Mouse (Mus musculus): ENCODE measurements around the gene Olfr1024.

Gene Olfr1024

DNA sequence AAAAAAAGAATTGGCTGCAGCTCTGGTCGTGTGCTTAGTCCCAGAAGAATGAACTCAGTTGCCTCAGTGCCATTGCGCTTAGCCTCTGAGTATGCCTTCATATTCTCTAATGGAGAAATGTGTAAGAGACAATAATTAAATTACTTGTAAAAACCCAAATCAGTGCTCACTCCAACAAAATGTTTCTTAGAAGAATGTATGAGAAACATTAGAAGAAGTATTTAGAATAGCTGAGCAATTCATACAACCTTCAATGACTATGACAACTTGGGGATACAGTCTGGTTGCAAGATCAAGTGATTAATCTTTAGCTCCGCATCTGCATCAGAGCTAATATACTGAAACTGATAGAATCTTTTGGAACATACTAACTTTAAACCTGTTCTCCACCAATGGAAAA is at the start of gene Olfr1024:
Gene Olfr1024, minus strand, starts transcription at position 101 of the 400 bp plus-strand sequence.
- no peak for DNase-seq

GRCm38 (mm10) chr2:85950137-85950536 is 45.3 kb upstream of the Olfr1024 start, which contains the start of gene Olfr1028:
Gene Olfr1028 (plus strand): TSS chr2:85950437.
- DNase-seq, result no peak

GRCm38 (mm10) chr2:85921258-85921657 is 16.4 kb upstream of the Olfr1024 start, which contains the start of gene Olfr1026:
Gene Olfr1026 (plus strand): TSS chr2:85921558.
- no peak for DNase-seq

GRCm38 (mm10) chr2:85914893-85915292 is 10.0 kb upstream of the Olfr1024 start, which contains the start of gene Olfr1025-ps1:
Gene Olfr1025-ps1 (plus strand): TSS chr2:85915193.
- no peak for DNase-seq

GRCm38 (mm10) chr2:85913197-85913596 is 8.3 kb upstream of the Olfr1024 start:
- DNase-seq, result no peak

DNA sequence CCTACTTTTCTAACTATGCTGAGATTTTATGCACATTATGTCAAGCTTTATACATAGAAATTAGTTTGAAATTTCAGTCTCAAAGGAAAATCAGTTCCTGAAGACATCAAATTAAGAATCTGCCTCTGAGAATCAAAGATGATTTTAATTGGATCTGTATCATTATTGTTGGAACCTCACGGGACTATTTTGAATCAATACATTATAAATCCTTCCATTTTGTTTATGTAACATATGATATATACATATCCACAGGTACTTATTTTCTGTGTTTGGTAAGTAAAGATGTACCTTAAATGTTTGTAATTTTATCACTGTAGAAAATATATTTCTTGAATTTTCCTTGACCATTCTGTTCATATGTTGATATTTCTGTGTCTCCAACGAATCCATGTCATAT is 19.5 kb downstream of the Olfr1024 start, which contains the start of gene Olfr1023:
Gene Olfr1023, plus strand, starts transcription at position 301 of the 400 bp plus-strand sequence.
- DNase-seq, result no peak

- DNase-seq, result no peak
These were observed 36.6 kb downstream of the Olfr1024 start, which contains the start of gene Olfr1022 for GRCm38 (mm10) chr2:85868294-85868693. Gene Olfr1022 (plus strand): TSS chr2:85868594.
